Mouse (Mus musculus) large intestine, adult 2 months (tissue): ENCODE measurements around the gene Card9. TPM values are rescaled to one million over a fixed set of nuclear protein-coding genes. Genes with fewer than 3 reads are reported as not detected.
A peak's percentile ranks its signal among the peaks of the same experiment; 100 is the strongest.
"Not testable (repeated sequence)": the region's sequence is repeated elsewhere in the genome, so short reads cannot be mapped to it uniquely, and the experiment has no call there.

Experiments
- DNase-seq: peaks from one replicate; pipeline ENCODE4 v3.0.0-alpha.2; 2012; ENCODE audit warnings: low read depth, low spot score
- WGBS: fragments of 180-500 bp; shearing (Covaris S2); methylation state at CpG from one replicate; pipeline ENCODE4 v1.1.7; 2018; 5-methylcytosine and 5-hydroxymethylcytosine counted together
- polyA plus RNA-seq: library from polyadenylated mRNA; depleted of rRNA; stranded (reverse); fragments of >200 nt; gene quantifications from 2 replicates; pipeline ENCODE4 v1.2.3, GENCODE M21; 2012; rRNA removed

Gene Card9
- polyA plus RNA-seq: 13.3 and 41.9 TPM in 2 replicates

DNA sequence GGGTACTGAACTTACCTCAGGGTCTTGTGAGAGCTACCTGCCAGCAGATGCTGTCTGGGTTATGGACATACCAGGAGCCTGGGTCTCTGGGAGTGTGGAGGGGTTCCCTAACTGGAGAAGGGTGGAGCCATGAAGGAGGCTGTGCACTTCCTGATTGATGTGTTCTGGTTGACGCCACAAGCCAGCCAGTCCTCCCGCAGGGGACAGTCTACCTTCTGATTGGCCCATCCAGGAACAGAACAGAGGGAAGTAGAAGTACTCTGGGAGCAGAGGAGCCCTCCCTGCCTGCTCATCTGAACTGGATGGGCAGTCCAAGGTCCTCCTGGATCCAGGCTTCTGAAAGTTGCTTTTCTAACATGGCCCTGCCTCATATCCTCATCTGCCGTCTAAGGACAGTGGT, at the start of gene Card9:
TSS of gene Card9 (minus strand) at position 147 of the 400 bp plus-strand sequence.
- no peak for DNase-seq
- 24% methylated on average over 3 of the region's 3 CpGs for WGBS

- no peak for DNase-seq
- WGBS: 79% methylated on average over 5 of the region's 5 CpGs
Observed at GRCm38 (mm10) chr2:26410091-26410490, 49.4 kb upstream of the Card9 start.

GRCm38 (mm10) chr2:26409362-26409761, 48.6 kb upstream of the Card9 start:
- DNase-seq: no peak
- 59% methylated on average over 3 of the region's 3 CpGs for WGBS

DNA sequence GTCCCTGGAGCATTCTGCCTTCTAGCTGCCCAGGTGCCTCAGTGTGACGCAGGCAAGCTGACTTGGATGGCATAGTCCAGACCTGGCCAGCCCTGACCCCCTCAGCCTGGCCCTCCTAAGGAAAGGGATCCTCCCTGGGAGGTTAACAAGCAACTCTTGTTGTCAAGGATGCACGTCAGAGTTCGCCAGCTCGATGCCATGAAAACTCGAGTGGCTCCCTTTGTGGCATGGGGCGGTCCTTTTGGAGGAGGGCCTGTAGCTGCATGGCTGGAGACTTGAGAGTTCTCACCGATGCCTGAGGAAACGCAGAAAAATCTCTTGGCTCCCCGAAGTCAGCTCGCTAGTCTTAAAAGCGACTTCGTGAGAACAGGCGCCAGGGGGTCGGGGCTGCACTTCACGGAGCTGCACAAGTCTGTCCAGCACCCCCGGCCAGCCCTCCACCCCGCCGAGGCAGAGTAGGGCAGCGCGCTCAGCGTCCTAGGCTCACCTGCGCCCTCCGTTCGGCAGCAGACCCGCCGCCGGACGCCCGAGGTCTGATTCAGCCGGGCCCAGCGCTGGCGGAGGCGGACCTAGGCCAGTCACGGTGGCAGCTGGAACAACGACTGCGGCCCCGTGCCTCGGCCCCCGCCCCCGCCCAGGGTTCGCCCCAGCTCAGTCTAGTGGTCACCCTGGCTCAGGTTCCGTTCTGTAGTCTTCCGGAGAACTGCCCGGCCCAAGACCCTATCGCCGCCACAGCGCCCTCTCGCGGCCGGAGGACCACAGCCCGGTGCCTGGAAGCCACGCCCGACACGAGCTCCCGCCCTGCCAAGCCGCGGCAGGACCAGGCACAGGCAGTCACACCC, 48.0 kb upstream of the Card9 start, which contains the start of gene Inpp5e:
TSS of gene Inpp5e (minus strand) at position 689 of the 842 bp plus-strand sequence.
- DNase-seq: peak; percentile 84
- WGBS: under 1% methylated on average over 57 of the region's 57 CpGs

DNA sequence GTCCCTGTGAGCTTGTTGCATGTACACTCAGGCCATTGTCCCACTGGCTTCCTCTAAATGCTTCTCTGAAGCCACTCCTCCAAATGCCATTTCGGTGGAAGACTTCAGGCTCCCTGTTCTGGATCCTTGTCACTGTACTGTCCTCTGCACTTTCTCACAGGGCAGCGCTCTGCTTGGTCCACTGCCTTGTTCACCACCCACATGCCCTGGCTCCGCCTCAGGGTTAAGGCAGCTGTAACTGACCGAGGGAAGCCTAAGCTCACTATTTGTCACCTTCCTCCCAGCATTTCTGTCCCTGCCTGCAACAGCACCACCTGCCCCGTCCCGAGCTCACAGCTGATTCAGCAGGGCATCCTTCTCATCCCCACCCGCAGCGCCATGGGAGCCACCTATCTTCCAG, 42.6 kb upstream of the Card9 start:
- no peak for DNase-seq
- 80% methylated on average over 8 of the region's 8 CpGs for WGBS

GRCm38 (mm10) chr2:26402265-26402664, 41.5 kb upstream of the Card9 start:
- WGBS: 82% methylated on average over 1 of the region's 1 CpGs
- DNase-seq: no peak

- DNase-seq: no peak
- WGBS: 84% methylated on average over 4 of the region's 4 CpGs
Observed at GRCm38 (mm10) chr2:26401023-26401422, 40.3 kb upstream of the Card9 start.

- 89% methylated on average over 5 of the region's 5 CpGs for WGBS
- no peak for DNase-seq
Observed at GRCm38 (mm10) chr2:26400296-26400695, 39.6 kb upstream of the Card9 start.

GRCm38 (mm10) chr2:26399647-26400046, 38.9 kb upstream of the Card9 start:
- no peak for DNase-seq
- WGBS: 72% methylated on average over 5 of the region's 5 CpGs

DNA sequence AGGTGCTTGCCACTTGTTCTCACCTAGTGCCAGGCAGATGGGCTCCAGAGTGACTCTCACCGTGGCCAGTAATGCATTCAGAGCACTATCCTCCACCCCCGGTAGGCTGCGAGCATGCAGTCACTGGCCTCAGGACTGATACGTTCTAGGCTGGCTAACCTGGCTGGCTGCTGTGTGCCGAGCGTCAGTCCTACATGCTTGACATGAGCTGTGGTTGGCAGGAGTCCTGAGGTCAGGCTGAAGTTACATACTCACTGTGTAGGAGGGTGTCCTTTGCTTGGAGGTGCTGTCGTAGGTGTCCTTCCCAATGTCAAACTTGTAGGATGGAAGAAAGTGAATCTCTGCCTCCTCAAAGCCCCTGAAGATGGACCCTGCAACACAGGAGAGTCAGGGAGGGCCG, 38.3 kb upstream of the Card9 start:
- DNase-seq: no peak
- 88% methylated on average over 8 of the region's 8 CpGs for WGBS

GRCm38 (mm10) chr2:26391617-26392016, 30.9 kb upstream of the Card9 start:
- 78% methylated on average over 6 of the region's 6 CpGs for WGBS

DNA sequence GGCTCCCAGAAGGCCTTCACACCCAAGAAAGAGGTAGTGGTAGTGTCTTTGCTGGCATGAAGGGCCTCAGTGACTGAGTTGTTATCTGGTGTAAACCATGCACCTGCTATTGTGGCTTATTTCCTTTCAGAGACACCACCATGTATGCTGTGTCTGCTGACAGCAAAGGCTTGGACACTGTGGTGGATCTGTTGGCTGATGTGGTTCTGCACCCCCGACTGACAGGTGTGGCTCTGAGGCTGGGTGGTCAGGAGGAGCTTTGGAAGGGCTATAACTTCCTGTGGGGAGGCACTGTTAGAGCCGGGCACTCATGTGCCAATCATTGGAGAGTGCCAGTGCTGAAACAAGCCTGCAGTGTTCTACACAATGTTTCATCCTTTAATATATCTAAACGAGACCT, 30.2 kb upstream of the Card9 start:
- 69% methylated on average over 3 of the region's 3 CpGs for WGBS
- DNase-seq: no peak

More at GRCm38 (mm10) chr2:26391617-26392016, 30.9 kb upstream of the Card9 start:
- DNase-seq: no peak

- WGBS: 1% methylated on average over 60 of the region's 60 CpGs
- DNase-seq: no peak
Observed at GRCm38 (mm10) chr2:26389154-26389690, 28.5 kb upstream of the Card9 start, which contains the start of the genes Entr1 and Pmpca. Entr1 (minus strand) TSS chr2:26389316. Pmpca (plus strand) TSS chr2:26389339.

DNA sequence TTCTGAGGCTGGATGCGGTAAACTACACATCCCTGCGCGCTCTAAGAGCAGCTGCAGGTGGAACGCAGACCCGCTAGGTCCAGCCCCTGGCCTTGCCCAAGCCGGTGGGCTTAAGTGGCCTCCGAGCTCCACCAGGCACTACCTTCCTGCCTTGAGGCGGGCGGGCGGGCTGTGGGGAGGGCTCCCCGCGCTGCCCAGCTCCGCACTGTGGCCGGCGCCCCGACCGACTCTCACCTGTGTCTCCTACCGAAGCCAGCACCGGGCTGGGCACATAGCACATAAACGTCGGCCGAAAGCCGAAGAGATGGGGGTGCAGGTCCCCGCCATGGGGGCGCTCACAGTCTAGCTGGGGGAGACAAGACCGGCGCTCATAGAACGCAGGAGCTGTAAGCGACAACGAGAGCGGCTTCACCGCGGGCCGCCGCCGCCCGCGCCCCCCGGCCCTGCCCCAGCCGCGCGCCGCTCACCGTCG, 28.0 kb upstream of the Card9 start:
- DNase-seq: no peak
- WGBS: under 1% methylated on average over 43 of the region's 45 CpGs

GRCm38 (mm10) chr2:26387713-26388112, 27.0 kb upstream of the Card9 start:
- WGBS: 88% methylated on average over 3 of the region's 3 CpGs
- no peak for DNase-seq

- DNase-seq: not testable (repeated sequence)
- WGBS: 23% methylated on average over 6 of the region's 6 CpGs
Observed at GRCm38 (mm10) chr2:26380871-26381270, 20.2 kb upstream of the Card9 start.

DNA sequence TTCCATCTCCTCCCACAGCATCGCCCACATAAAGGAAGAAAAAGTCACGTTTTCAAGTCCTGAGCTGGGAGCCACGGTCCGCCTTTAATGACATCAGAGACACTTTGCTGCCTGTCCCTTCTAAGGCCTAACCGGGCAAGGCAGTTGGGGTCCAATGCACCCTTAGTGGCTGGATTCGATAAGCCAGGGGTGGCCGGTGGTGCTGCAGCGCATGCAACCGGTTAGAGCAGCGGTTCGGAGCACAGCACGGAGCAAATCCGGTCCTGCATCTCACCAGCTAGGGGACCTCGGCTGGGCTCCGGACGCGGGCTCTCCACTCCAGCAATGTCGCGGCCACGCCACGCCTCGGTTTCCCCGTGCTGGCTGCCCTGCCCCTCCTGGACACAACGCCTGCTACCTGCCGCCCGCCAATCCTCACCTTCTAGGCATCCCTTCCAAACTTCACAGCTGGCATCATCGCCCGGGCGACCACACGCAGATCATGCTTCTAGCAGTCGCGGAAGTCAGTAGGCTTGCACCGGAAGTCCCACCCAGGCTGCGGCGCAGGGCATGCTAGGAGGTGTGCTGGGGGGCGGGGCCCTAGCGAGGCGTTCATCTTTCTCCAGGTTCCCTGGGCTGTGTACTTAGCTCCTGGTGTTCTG, 19.5 kb upstream of the Card9 start, which contains the start of gene Snapc4:
TSS of gene Snapc4 (minus strand) at position 523 of the 641 bp plus-strand sequence.
- DNase-seq: peak; percentile 45

GRCm38 (mm10) chr2:26372396-26372795, 11.7 kb upstream of the Card9 start:
- no peak for DNase-seq
- WGBS: 96% methylated on average over 8 of the region's 8 CpGs

More for the DNA sequence above, 19.5 kb upstream of the Card9 start, which contains the start of gene Snapc4:
- under 1% methylated on average over 38 of the region's 38 CpGs for WGBS

DNA sequence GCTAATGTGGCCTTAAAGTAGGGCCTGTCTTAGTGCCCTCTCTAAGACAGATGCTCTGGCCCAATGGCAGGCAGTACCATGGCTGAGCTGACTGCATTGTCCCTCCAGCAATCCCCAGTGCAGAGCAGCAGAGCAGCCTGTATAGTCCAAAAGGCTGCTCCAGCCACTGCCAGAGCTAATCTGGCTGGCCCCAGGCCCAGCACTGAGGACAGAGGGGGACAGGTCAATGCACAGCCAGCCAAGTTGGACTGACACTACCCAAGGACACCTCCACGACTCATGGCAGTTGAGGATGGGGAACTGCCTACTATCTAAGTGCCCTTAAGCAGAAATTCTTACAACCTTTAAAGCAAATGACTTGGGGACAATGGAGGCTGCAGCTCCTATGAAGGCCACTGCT, 7.9 kb upstream of the Card9 start:
- no peak for DNase-seq
- WGBS: 91% methylated on average over 1 of the region's 1 CpGs

GRCm38 (mm10) chr2:26367911-26368310, 7.2 kb upstream of the Card9 start:
- 89% methylated on average over 6 of the region's 6 CpGs for WGBS
- DNase-seq: no peak
